Mouse (Mus musculus) cortical plate, adult 2 months (tissue): Measurements from ENCODE around the gene Phldb2. TPM values are rescaled to one million over a fixed set of nuclear protein-coding genes. Genes with fewer than 3 reads are reported as not detected.
A peak's percentile ranks its signal among the peaks of the same experiment; 100 is the strongest.

ENCODE experiments used
- H3K27ac ChIP-seq: fragments of 200-500 bp; 2 replicates; pipeline ENCODE4 v1.5.1; 2012; ENCODE audit warnings: low read length, control low read depth, inconsistent platforms; ENCODE audit not compliant: insufficient read depth
- H3K4me1 ChIP-seq: fragments of 200-500 bp; 2 replicates; pipeline ENCODE4 v1.6.1; 2011; ENCODE audit warnings: low read length; ENCODE audit not compliant: control insufficient read depth, insufficient read depth
- H3K4me3 ChIP-seq: fragments of 200-500 bp; 2 replicates; pipeline ENCODE4 v1.5.1; 2011; ENCODE audit warnings: mild to moderate bottlenecking, low read length, control low read depth; ENCODE audit not compliant: insufficient read depth
- CTCF ChIP-seq: fragments of 200-500 bp; IDR thresholded peaks from 2 replicates; pipeline ENCODE4 v1.5.1; 2011; ENCODE audit warnings: mild to moderate bottlenecking, control low read depth, low read length; ENCODE audit not compliant: insufficient read depth; ENCODE audit errors: extremely low read depth
- POLR2A ChIP-seq: fragments of 200-500 bp; IDR thresholded peaks from 2 replicates; pipeline ENCODE4 v1.6.1; 2011; ENCODE audit warnings: mild to moderate bottlenecking, low read length, control low read depth; ENCODE audit not compliant: insufficient read depth; ENCODE audit errors: extremely low read depth
- polyA plus RNA-seq: library from polyadenylated mRNA; depleted of rRNA; stranded (reverse); fragments of >200 nt; gene quantifications from 2 replicates; pipeline ENCODE4 v1.2.3, GENCODE M21; 2012

The Phldb2 gene
- polyA plus RNA-seq, 1 experiment: 5.4 TPM

DNA sequence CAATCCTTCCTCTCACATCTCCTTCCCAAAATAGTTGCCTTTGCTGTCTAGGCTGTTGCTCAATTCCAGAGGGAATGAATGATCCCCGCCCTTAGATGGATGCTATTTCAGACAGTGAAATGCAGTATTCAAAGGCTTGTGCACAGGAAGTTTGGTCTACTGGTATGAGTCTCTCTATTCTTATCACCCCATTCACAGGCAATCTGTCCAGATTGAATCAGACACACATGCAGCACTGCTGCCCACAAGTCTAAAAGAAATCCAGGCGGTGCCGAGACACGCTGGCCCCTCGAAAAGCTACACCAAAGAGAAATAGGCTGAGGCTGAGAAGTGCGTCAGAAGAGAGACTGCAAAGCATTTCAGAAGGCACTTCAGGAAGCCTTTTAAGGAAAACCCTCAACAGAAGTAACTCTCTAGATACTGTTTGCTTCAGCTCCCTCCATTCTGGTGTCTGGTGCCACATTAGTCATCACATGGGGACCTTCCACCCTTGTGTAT lies 142.5 kb downstream of the Phldb2 start:
- H3K4me1 ChIP-seq: peaks cover 2% of the 10 kb centered on the region; the same call in 1 of the 2 replicates
- 0 out of 2 replicates have a peak overlapping the region, but pooled peaks have one; percentile 45 for H3K27ac ChIP-seq
- H3K4me3 ChIP-seq: no peak overlapping the region
- TF ChIP-seq POLR2A: no peak
- no peak for TF ChIP-seq CTCF

DNA sequence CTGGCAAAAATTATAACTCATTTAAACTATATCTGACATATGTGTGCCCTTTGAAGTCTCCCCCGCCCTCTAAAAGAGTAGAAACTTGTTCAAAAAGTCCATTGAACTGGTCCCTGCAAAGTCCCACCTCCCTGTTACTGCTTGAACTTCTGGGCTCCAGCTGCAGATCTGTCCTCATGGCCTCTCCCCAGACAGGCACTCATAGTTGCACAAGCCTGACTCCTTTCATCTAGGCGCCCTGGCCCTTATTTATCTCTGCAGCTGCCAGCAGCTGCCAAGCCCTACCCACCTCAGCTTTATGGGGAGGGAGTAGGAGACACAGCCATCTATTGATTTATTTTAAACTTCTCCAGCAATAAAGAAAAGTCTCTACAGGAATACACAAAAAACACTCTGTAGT lies 143.2 kb downstream of the Phldb2 start:
- no peak for TF ChIP-seq CTCF
- TF ChIP-seq POLR2A: no peak
- Histone ChIP-seq H3K4me1 (peaks cover 2% of the 10 kb centered on the region; the same call in 1 of the 2 replicates), H3K4me3 (no peak overlapping the region), H3K27ac (no peak overlapping the region)

DNA sequence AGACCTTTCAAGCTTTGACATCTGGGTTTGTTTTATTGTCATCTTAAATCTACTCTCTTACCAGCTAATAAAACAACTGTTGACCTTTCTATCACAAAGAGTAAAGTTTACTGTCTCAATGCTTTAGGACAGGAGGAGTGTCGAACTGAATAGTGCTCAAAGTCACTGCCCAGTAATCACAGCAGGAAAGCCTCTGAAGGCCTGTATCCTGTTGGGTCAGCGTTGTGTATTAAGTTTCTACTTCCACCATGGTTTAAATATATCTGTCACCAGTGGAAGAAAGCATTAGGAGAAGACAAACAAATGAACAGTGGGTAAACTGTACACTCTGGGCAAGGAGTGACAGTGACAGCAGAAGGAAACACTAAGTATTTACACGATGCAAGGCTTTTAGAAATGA lies 148.7 kb downstream of the Phldb2 start:
- Histone ChIP-seq H3K27ac (no peak overlapping the region), H3K4me1 (no peaks in the 10 kb centered on the region), H3K4me3 (no peak overlapping the region)
- TF ChIP-seq POLR2A (no peak), CTCF (no peak)

DNA sequence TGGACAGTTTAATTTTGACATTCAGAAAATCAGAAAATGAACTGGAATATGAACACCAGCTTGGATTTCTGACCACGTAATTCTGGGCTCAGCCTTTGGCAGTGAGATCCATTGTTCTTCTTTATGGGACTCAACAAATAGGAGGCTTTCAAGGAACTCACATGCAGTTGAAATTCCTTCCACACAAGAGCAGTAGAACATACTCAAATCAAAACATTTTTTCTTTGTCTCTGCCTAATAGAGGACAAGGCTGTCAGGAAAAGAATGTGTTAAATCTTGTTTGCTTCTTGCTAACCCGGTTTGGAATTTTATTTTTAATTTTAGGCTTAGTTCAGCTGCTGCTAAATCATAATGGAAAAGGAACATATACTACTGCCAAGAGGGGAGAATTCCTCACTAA lies 153.0 kb downstream of the Phldb2 start:
- H3K4me1 ChIP-seq: no peaks in the 10 kb centered on the region
- no peak overlapping the region for H3K4me3 ChIP-seq
- no peak overlapping the region for H3K27ac ChIP-seq
- no peak for TF ChIP-seq POLR2A

DNA sequence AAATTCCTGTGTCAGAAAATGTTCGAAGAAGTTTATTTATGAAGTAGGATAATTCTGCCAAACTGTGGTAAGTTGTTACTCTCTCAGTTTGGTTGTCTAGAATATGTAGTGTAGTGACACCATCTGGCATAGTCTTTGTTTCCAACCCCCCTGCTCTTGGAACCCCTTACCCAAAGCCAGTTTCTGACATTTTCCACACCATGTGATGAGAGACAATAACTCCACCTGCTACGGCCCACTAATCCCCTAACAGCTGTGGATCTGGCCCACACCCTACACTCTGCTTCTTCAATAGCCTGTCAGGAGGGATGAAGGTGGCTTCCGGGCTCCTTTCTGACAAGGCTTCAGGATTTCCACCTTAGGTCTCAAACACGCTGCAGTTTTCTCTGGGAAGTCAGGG lies 154.2 kb downstream of the Phldb2 start:
- no peak overlapping the region for H3K27ac ChIP-seq
- H3K4me3 ChIP-seq: no peak overlapping the region
- TF ChIP-seq CTCF (no peak), POLR2A (no peak)
- no peaks in the 10 kb centered on the region for H3K4me1 ChIP-seq

DNA sequence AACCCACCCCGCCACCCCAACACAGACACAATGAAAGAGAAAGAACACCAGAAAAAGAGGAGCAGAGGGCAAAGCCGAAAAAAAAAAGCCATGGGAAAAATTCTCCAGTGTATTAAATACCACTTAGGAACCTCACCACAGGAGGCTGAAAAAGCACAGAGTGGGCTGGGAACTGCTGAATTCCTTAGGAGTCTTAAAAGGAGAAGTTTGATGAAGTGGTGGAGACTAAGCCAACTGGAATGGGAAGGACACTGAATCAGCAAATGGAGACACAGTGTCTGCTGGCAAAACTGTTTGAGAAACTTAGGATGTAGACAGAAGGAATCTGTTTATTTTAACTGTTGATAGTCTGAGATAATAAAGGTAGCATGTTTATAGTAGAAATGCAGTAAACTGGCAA lies 154.8 kb downstream of the Phldb2 start:
- Histone ChIP-seq H3K27ac (no peak overlapping the region), H3K4me3 (no peak overlapping the region), H3K4me1 (no peaks in the 10 kb centered on the region)
- TF ChIP-seq CTCF: no peak
- TF ChIP-seq POLR2A: no peak

DNA sequence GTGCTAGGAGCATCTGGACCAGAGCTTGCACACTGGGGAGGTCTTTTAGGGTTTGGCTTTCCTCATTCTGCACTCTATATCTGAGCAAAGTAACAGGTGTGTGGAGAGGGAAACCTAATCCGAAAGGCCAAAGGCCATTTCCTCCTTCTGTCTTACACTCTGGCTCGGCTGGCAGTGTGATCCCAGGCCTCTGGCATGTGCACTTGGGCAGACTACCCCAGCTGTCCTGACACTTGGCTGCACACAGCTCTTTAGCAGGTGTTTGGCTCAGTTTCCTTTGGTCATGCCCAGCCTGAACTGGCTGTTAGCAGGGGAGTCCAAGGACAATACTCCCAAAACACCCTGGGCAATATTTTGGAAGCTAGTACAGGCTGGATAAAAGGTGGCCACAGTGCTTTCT lies 156.6 kb downstream of the Phldb2 start:
- TF ChIP-seq CTCF: no peak
- TF ChIP-seq POLR2A: no peak
- no peaks in the 10 kb centered on the region for H3K4me1 ChIP-seq
- no peak overlapping the region for H3K27ac ChIP-seq
- no peak overlapping the region for H3K4me3 ChIP-seq

DNA sequence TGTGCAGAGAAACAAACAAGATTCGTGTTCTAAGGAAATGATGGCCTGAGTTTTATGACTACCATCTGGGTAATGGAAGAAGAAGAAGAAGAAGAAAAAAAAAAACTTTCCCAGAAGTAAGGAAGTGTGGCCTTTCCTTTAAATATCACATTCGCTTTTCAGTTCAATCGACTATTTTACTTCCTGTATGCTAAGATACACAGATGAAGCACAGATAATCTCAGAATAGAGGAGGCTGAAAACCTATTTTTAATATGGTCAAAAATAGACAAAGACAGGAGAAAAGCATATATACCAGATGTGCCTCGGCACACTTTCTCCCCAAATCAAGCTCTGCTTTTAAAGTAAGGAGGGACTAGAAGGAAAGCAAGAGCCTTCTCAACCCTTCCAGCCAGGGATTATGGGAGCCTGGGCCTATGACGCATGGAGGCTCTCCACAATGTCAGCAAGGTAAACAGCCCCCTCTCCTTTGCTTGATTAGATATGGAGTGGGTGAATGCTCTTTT lies 158.2 kb downstream of the Phldb2 start:
- Histone ChIP-seq H3K27ac (no peak overlapping the region), H3K4me1 (no peaks in the 10 kb centered on the region), H3K4me3 (no peak overlapping the region)
- no peak for TF ChIP-seq POLR2A
- no peak for TF ChIP-seq CTCF

DNA sequence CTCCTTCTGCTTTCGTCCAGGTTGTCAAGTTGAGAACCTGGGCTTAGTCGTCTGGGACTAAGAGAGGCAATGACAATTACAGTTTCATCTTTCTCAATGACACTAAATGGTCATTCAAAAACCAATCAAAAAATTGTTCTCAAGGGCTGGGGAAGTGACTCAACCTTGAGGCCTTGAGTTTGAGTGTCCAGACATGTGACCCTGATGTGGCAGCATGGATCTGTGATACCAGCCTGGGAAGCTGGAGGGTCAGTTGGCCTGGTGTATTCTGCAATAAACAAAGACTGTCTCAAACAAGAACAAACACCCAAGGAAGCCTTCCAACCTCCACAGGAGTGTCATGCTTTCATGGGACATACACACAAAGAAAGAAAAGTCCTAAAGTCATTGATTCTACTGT lies 160.6 kb downstream of the Phldb2 start:
- Histone ChIP-seq H3K4me1 (no peaks in the 10 kb centered on the region), H3K27ac (no peak overlapping the region), H3K4me3 (no peak overlapping the region)
- TF ChIP-seq CTCF: no peak
- TF ChIP-seq POLR2A: no peak

DNA sequence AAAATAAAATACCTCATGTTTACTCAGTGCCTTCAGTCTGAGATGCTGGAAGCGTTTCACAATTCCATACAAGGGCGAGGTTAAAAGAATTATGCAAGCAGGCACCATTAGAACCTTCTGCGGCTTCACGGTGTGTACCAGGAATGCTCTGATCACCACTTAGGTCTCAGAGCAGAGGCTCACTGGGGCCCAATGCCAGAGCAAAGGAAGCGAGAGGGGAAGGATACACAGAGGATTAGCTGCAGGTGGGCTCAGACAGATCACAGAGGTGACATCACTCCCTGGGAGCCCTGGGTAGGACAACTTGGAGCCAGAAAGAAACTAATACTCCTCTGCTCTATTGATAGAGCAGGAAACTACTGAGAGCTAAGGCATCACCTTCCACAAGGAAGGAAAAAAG lies 162.1 kb downstream of the Phldb2 start:
- Histone ChIP-seq H3K27ac (no peak overlapping the region), H3K4me1 (no peaks in the 10 kb centered on the region), H3K4me3 (no peak overlapping the region)
- no peak for TF ChIP-seq POLR2A
- no peak for TF ChIP-seq CTCF
